Mouse (Mus musculus) liver, postnatal 0 days (tissue): ENCODE results near the gene Tmem203.

ENCODE experiments used
- CTCF ChIP-seq: sonication (generic); IDR thresholded peaks from 2 replicates; pipeline ENCODE4 v1.5.1; 2016; ENCODE audit warnings: antibody characterized with exemption, low read depth
- EP300 ChIP-seq: IDR thresholded peaks from 2 replicates; pipeline ENCODE4 v1.6.1; 2016; ENCODE audit warnings: antibody characterized with exemption, low read depth, mild to moderate bottlenecking

- no peak for TF ChIP-seq CTCF
- 0 out of 2 replicates have a peak, but pooled peaks have one; percentile 37 for TF ChIP-seq EP300
These were observed at the start of gene Tmem203 for GRCm38 (mm10) chr2:25255284-25255779.
